Mouse (Mus musculus) B cell, adult (primary cell): Measurements from ENCODE around the gene Ap3d1. TPM values are rescaled to one million over a fixed set of nuclear protein-coding genes. Genes with fewer than 3 reads are reported as not detected.

Experiments
- total RNA-seq: library from RNA; stranded (reverse); gene quantifications from 4 replicates; pipeline ENCODE4 v1.2.4, GENCODE M21; 2023; ENCODE audit not compliant: inconsistent age

The Ap3d1 gene
- 128 to 153 TPM (median 137 TPM) in 4 replicates for total RNA-seq

DNA sequence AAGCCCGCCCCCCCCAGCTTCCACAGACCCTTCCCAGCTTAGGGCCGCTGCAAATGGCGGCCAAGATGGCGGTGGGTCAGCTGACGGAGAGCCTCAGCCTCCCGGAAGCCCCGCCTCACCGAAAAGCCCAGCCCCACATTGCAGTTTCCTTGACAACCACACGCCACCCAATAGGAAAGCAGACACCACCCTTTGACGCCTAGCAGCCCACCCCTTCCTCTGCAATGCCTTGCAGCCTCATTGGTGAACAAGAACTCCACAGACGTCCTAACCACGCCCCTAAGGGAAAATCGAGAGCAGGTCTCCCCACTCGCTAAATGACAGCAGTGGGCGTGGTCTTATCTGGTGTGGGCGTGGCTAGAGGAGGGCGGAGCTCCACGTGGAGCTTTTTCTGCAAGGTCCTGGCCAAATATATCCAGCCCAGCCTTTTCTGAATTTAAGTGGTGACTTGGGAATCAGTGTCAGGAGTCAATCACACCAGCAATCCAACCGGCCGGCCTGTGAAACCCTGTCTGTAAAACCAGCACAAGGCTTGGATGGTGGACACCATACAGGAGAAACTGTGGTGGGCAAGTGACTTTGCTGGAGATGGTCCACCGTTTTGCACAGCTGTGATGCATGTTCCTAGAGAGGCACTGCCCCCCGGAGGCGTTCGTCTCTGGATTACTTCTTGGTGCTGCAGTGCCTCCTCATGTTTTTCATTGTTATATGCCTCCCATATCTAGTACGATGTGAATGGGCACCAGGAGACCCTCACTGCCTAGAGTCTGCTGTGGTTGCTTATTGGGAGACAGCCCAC lies at the start of gene Ap3d1:
Gene Ap3d1, minus strand, starts transcription at position 85 of the 799 bp plus-strand sequence.

DNA sequence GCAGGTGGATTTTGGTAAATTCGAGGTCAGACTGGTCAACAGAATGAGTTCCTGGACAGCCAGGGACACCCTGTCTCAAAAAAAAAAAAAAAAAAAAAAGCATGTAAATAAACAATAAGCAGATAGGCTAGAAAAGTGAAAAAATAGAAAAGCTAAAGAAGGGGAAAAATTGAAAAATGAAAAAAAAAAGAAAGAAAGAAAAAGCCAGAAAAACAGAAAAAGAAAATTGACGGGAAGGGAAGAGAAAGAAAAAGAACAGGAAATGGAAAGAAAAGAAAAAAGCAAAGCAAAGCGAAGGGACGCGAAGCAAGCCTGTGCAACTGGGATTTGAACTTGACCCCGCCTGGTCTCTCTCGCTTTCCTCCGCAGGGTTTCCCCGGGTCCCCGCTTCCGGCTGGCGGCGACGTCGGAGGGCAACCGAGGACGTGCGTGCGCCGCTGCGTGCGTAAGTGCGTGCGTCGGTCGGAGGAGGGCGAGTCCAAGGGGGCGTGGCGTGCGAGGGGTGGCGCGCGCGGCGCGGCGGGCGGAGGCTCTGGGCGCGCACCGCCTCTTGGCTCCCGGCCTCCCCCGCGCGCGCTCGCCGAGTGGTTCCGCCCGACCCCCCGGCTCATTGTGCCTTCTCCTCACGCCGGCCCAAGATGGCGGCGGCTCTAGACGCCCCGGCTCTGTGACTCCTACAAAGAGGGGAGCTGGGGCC lies 12.7 kb upstream of the Ap3d1 start, which contains the start of gene Dot1l:
Gene Dot1l, plus strand, starts transcription at position 613 of the 697 bp plus-strand sequence.

DNA sequence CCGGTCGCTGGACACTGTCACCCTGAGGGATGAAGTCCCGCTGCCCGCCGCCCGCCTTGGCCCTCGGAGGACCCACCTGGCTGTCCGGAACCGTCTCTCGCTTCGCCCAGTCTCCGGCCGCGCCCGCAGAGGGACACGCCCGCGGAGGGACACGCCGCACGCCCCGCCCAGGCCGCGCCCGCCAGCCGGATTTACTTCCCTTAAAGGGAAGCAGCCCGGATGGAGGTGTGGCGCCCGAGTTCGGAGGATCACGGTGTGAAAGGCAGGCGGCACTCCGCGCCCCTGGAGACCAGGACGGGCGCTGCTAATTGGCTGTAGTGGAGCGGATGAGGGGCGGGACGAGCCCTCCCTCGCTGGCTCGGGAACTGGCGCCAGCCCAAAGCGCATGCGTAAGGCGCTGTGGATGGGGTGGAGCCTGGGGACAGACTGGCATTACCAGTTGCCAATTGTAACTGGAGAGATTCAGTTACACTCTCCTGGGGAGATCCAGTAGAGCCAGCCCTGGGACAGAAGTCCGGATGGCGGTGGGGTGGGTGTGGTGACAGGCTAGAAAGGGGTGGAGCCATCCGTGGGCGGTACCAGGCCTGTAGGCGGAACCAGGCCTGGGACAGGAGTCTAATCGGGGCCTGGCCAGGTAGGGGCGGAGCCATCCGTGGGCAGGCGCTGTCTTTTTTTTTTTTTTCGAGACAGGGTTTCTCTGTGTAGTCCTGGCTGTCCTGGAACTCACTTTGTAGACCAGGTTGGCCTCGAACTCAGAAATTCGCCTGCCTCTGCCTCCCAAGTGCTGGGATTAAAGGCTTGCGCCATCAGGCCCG lies 40.1 kb downstream of the Ap3d1 start, which contains the start of the genes Mob3a and Izumo4:
Gene Mob3a, minus strand, starts transcription at position 257 of the 815 bp plus-strand sequence.
Gene Izumo4, plus strand, starts transcription at position 464 of the 815 bp plus-strand sequence.

DNA sequence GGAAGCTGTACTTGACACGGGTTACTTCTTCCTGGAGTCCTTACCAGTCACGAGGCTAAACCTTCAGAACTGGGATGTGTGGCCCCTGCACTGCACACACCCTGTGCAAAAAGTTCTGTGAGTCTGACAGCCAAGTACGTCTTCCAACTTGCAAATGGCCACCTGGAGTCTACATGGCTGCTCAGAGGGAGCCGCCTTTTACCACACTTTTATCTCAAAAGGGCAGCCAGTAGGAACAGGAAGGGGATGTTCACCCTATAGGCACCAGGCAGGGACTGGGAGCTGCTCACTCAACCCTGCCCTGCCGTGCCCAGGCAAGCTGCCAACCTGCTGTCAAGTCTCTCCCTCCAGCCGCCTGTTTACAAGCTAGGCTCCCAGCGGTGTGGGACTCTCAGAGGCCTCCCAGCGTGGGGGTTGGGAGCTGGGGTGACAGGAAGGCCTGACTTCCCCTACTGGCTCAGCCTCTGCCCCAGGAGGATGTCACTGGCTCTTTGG lies 64.1 kb downstream of the Ap3d1 start, which contains the start of gene Mknk2:
Gene Mknk2, minus strand, starts transcription at position 171 of the 495 bp plus-strand sequence.

Other genes with a start within 250 kb of the Ap3d1 start
- gene Onecut3, start 247.4 kb downstream of the Ap3d1 start, total RNA-seq = not detected in 4 replicates
- gene Atp8b3, start 203.1 kb downstream of the Ap3d1 start, total RNA-seq = 0.18 TPM in 1 of 4 replicates, not detected in the others
- gene Rexo1, start 180.7 kb downstream of the Ap3d1 start, total RNA-seq = 113 to 133 TPM (median 119 TPM) in 4 replicates
- 28.7 to 30.4 TPM (median 29.1 TPM) in 4 replicates for gene Klf16, start 164.9 kb downstream of the Ap3d1 start, total RNA-seq
- 98.4 to 122 TPM (median 111 TPM) in 4 replicates for gene Abhd17a, start 151.9 kb downstream of the Ap3d1 start, total RNA-seq
- gene Scamp4, start 139.4 kb downstream of the Ap3d1 start, total RNA-seq = 59.8 to 72.2 TPM (median 66.6 TPM) in 4 replicates
- gene Adat3, start 139.4 kb downstream of the Ap3d1 start, total RNA-seq = 11.7 to 18.8 TPM (median 16.4 TPM) in 4 replicates
- 8.0 to 11.8 TPM (median 9.9 TPM) in 4 replicates for gene Gm49322, start 136.2 kb downstream of the Ap3d1 start, total RNA-seq
- 197 to 226 TPM (median 216 TPM) in 4 replicates for gene Csnk1g2, start 119.4 kb downstream of the Ap3d1 start, total RNA-seq
- 28.4 to 35.4 TPM (median 33.8 TPM) in 4 replicates for gene Btbd2, start 85.2 kb downstream of the Ap3d1 start, total RNA-seq
- gene Mknk2, start 64.2 kb downstream of the Ap3d1 start, total RNA-seq = 439 to 470 TPM (median 448 TPM) in 4 replicates
- 98.5 to 112 TPM (median 103 TPM) in 4 replicates for gene Mob3a, start 40.3 kb downstream of the Ap3d1 start, total RNA-seq
- 27.3 to 49.1 TPM (median 36.6 TPM) in 4 replicates for gene Izumo4, start 40.1 kb downstream of the Ap3d1 start, total RNA-seq
- gene Dot1l, start 12.9 kb upstream of the Ap3d1 start, total RNA-seq = 65.5 to 67.7 TPM (median 67.0 TPM) in 4 replicates
- 69.6 to 87.1 TPM (median 77.5 TPM) in 4 replicates for gene Sf3a2, start 55.9 kb upstream of the Ap3d1 start, total RNA-seq
- gene Plekhj1, start 56.4 kb upstream of the Ap3d1 start, total RNA-seq = 120 to 133 TPM (median 122 TPM) in 4 replicates
- 0.96 to 1.9 TPM (median 1.5 TPM) in 4 replicates for gene Amh, start 63.0 kb upstream of the Ap3d1 start, total RNA-seq
- not detected in 4 replicates for gene Jsrp1, start 71.2 kb upstream of the Ap3d1 start, total RNA-seq
- 502 to 594 TPM (median 550 TPM) in 4 replicates for gene Oaz1, start 84.4 kb upstream of the Ap3d1 start, total RNA-seq
- not detected in 4 replicates for gene Lingo3, start 101.8 kb upstream of the Ap3d1 start, total RNA-seq
- gene Lsm7, start 112.9 kb upstream of the Ap3d1 start, total RNA-seq = 20.6 to 35.7 TPM (median 27.3 TPM) in 4 replicates
- gene Sppl2b, start 113.0 kb upstream of the Ap3d1 start, total RNA-seq = 24.8 to 34.2 TPM (median 28.8 TPM) in 4 replicates
- not detected in 4 replicates for gene Tmprss9, start 129.6 kb upstream of the Ap3d1 start, total RNA-seq
- 67.2 to 77.1 TPM (median 71.8 TPM) in 4 replicates for gene Timm13, start 158.7 kb upstream of the Ap3d1 start, total RNA-seq
- 10.7 to 14.4 TPM (median 12.4 TPM) in 4 replicates for gene Lmnb2, start 176.0 kb upstream of the Ap3d1 start, total RNA-seq
- 43.6 to 49.2 TPM (median 44.1 TPM) in 4 replicates for gene Gadd45b, start 187.8 kb upstream of the Ap3d1 start, total RNA-seq